Mouse (Mus musculus) liver, adult 2 months (tissue): Measurements from ENCODE around the gene Ube2cbp.

ENCODE experiments used
- CTCF ChIP-seq: fragments of 200-500 bp; IDR thresholded peaks from 2 replicates; pipeline ENCODE4 v1.5.1; 2011; ENCODE audit warnings: low read depth, low read length, control low read depth
- POLR2A ChIP-seq: fragments of 200-500 bp; IDR thresholded peaks from 2 replicates; pipeline ENCODE4 v1.6.1; 2011; ENCODE audit warnings: low read length, control low read depth; ENCODE audit not compliant: insufficient read depth; ENCODE audit errors: extremely low read depth

- TF ChIP-seq CTCF (no peak), POLR2A (no peak)
Observed at GRCm38 (mm10) chr9:86319516-86320140, 145.1 kb downstream of the Ube2cbp start.
